Mouse (Mus musculus): ENCODE measurements around the gene Dlg1. TPM values are rescaled to one million over a fixed set of nuclear protein-coding genes. Genes with fewer than 3 reads are reported as not detected.

The Dlg1 gene
- total RNA-seq, 2 experiments from 2014 or later: 13.3 to 28.6 TPM

GRCm38 (mm10) chr16:31653616-31654015 is 9.6 kb upstream of the Dlg1 start:
- no peak for ATAC-seq (replicated peaks; ENCODE audit: low FRiP score, poor library complexity, severe bottlenecking)

GRCm38 (mm10) chr16:31654021-31654420 is 9.2 kb upstream of the Dlg1 start:
- no peak for ATAC-seq (replicated peaks; ENCODE audit: low FRiP score, poor library complexity, severe bottlenecking)

- ATAC-seq (replicated peaks; ENCODE audit: low FRiP score, poor library complexity, severe bottlenecking): no peak
Observed at GRCm38 (mm10) chr16:31655531-31655930, 7.7 kb upstream of the Dlg1 start.

GRCm38 (mm10) chr16:31657502-31657901 is 5.7 kb upstream of the Dlg1 start:
- no peak for ATAC-seq (replicated peaks; ENCODE audit: low FRiP score, poor library complexity, severe bottlenecking)

GRCm38 (mm10) chr16:31658539-31659334 is 4.5 kb upstream of the Dlg1 start:
- ATAC-seq (replicated peaks; ENCODE audit: low FRiP score, poor library complexity, severe bottlenecking): no peak

- ATAC-seq (replicated peaks; ENCODE audit: low FRiP score, poor library complexity, severe bottlenecking): no peak
Observed at GRCm38 (mm10) chr16:31659453-31659852, 3.8 kb upstream of the Dlg1 start.

GRCm38 (mm10) chr16:31662556-31663378 is 476 bp upstream of the Dlg1 start:
- no peak for ATAC-seq (replicated peaks; ENCODE audit: low FRiP score, poor library complexity, severe bottlenecking)

- no peak for ATAC-seq (replicated peaks; ENCODE audit: low FRiP score, poor library complexity, severe bottlenecking)
Observed at GRCm38 (mm10) chr16:31664287-31664597, 999 bp downstream of the Dlg1 start.

- ATAC-seq (replicated peaks; ENCODE audit: low FRiP score, poor library complexity, severe bottlenecking): no peak
Observed at GRCm38 (mm10) chr16:31672202-31672601, 9.0 kb downstream of the Dlg1 start.

- no peak for ATAC-seq (replicated peaks; ENCODE audit: low FRiP score, poor library complexity, severe bottlenecking)
Observed at GRCm38 (mm10) chr16:31677463-31677862, 14.2 kb downstream of the Dlg1 start.

- no peak for ATAC-seq (replicated peaks; ENCODE audit: low FRiP score, poor library complexity, severe bottlenecking)
Observed at GRCm38 (mm10) chr16:31682291-31682690, 19.0 kb downstream of the Dlg1 start.

GRCm38 (mm10) chr16:31683670-31684430 is 20.6 kb downstream of the Dlg1 start:
- ATAC-seq (replicated peaks; ENCODE audit: low FRiP score, poor library complexity, severe bottlenecking): no peak

GRCm38 (mm10) chr16:31684771-31685170 is 21.5 kb downstream of the Dlg1 start:
- no peak for ATAC-seq (replicated peaks; ENCODE audit: low FRiP score, poor library complexity, severe bottlenecking)

GRCm38 (mm10) chr16:31687766-31688165 is 24.5 kb downstream of the Dlg1 start:
- ATAC-seq (replicated peaks; ENCODE audit: low FRiP score, poor library complexity, severe bottlenecking): no peak

- ATAC-seq (replicated peaks; ENCODE audit: low FRiP score, poor library complexity, severe bottlenecking): no peak
Observed at GRCm38 (mm10) chr16:31695286-31696020, 32.2 kb downstream of the Dlg1 start.

- ATAC-seq (replicated peaks; ENCODE audit: low FRiP score, poor library complexity, severe bottlenecking): no peak
Observed at GRCm38 (mm10) chr16:31696367-31696766, 33.1 kb downstream of the Dlg1 start.

- ATAC-seq (replicated peaks; ENCODE audit: low FRiP score, poor library complexity, severe bottlenecking): no peak
Observed at GRCm38 (mm10) chr16:31697341-31697740, 34.1 kb downstream of the Dlg1 start.

- ATAC-seq (replicated peaks; ENCODE audit: low FRiP score, poor library complexity, severe bottlenecking): no peak
Observed at GRCm38 (mm10) chr16:31705213-31705612, 42.0 kb downstream of the Dlg1 start.

GRCm38 (mm10) chr16:31705904-31706303 is 42.7 kb downstream of the Dlg1 start:
- no peak for ATAC-seq (replicated peaks; ENCODE audit: low FRiP score, poor library complexity, severe bottlenecking)

GRCm38 (mm10) chr16:31707326-31707725 is 44.1 kb downstream of the Dlg1 start:
- ATAC-seq (replicated peaks; ENCODE audit: low FRiP score, poor library complexity, severe bottlenecking): no peak

Measured in erythroblast, adult 5-6 weeks (primary cell).